Comparison of ENCODE assay signal across 8 mouse cellular contexts in genomic region chr13:45239153-45239552, GRCm38 (mm10).
DNase-seq lines count a peak whose midpoint lies in the region; ATAC-seq and TF ChIP-seq lines count a peak whose summit lies in the region.

No protein-coding gene starts in this region.

- peak overlapping the region; percentile 53 for H3K27ac ChIP-seq in layer of hippocampus, adult 2 months
- no peak overlapping the region for H3K27ac ChIP-seq in embryonic facial prominence, embryonic 14.5 days (replicated peaks; ENCODE audit: low read depth, low read length)
- H3K27ac ChIP-seq in kidney, embryonic 16.5 days (ENCODE audit: low read length): no peak overlapping the region

- H3K4me2 ChIP-seq in embryonic facial prominence, embryonic 14.5 days (ENCODE audit: low read depth, low read length): no peak overlapping the region
- 0 out of 2 replicates have a peak overlapping the region, but pooled peaks have one; percentile 12 for H3K4me2 ChIP-seq in kidney, embryonic 16.5 days (replicated peaks; ENCODE audit: low read depth, low read length)

- WGBS in embryonic facial prominence, embryonic 14.5 days: 58% methylated on average over 9 of the region's 9 CpGs
- WGBS in kidney, embryonic 16.5 days: 32% methylated on average over 9 of the region's 9 CpGs

- no peaks in the 10 kb centered on the region for H3K9me3 ChIP-seq in embryonic facial prominence, embryonic 14.5 days (ENCODE audit: control insufficient read depth, low read length)
- no peaks in the 10 kb centered on the region; the same call in 1 of the 2 replicates for H3K9me3 ChIP-seq in kidney, embryonic 16.5 days (ENCODE audit: low read length)

- ATAC-seq in embryonic facial prominence, embryonic 14.5 days (ENCODE audit: low read depth): peak; percentile 78
- ATAC-seq in kidney, embryonic 16.5 days (ENCODE audit: low FRiP score, low TSS enrichment): 0 out of 2 replicates have a peak, but pooled peaks have one; percentile 31
- ATAC-seq in activated CD4-positive, CD25-positive, alpha-beta regulatory T cell, adult 4 months: no peak

- H3K9ac ChIP-seq in embryonic facial prominence, embryonic 14.5 days (ENCODE audit: low read depth, low read length): no peak overlapping the region
- H3K9ac ChIP-seq in kidney, embryonic 16.5 days (replicated peaks; ENCODE audit: low read length): no peak overlapping the region

- no peak for TF ChIP-seq CTCF in layer of hippocampus, adult 2 months (conservative IDR thresholded peaks at IDR 0.05)

- no peaks in the 10 kb centered on the region for H3K27me3 ChIP-seq in embryonic facial prominence, embryonic 14.5 days (replicated peaks; ENCODE audit: control insufficient read depth, insufficient read depth, low read length)
- H3K27me3 ChIP-seq in kidney, embryonic 16.5 days (ENCODE audit: insufficient read depth, low read length): 0 out of 2 replicates have a peak, but pooled peaks cover 2% of the 10 kb centered on the region

- H3K4me1 ChIP-seq in embryonic facial prominence, embryonic 14.5 days (ENCODE audit: control insufficient read depth, insufficient read depth, low read length): no peaks in the 10 kb centered on the region
- H3K4me1 ChIP-seq in kidney, embryonic 16.5 days (ENCODE audit: insufficient read depth, low read length): peaks cover 13% of the 10 kb centered on the region

- peak overlapping the region; percentile 33 for H3K4me3 ChIP-seq in layer of hippocampus, adult 2 months
- H3K4me3 ChIP-seq in embryonic facial prominence, embryonic 14.5 days (ENCODE audit: low read depth, low read length): no peak overlapping the region
- H3K4me3 ChIP-seq in kidney, embryonic 16.5 days (ENCODE audit: low read length): no peak overlapping the region

- H3K36me3 ChIP-seq in embryonic facial prominence, embryonic 14.5 days (ENCODE audit: control insufficient read depth, insufficient read depth, low read length): no peaks in the 10 kb centered on the region
- H3K36me3 ChIP-seq in kidney, embryonic 16.5 days (ENCODE audit: insufficient read depth, low read length): no peaks in the 10 kb centered on the region

- peak in 1 of 2 experiments; percentile 27 for DNase-seq in layer of hippocampus, adult 2 months (ENCODE audit: low spot score in 2 of 2)
- DNase-seq in layer of hippocampus, adult 9-10 months (ENCODE audit: low spot score): no peak
- peak; percentile 85 for DNase-seq in embryonic facial prominence, embryonic 14.5 days (ENCODE audit: low spot score)
- DNase-seq in lung, adult 18-20 months: peak; percentile 38 to 68
- peak; percentile 28 for DNase-seq in right cerebral cortex, postnatal 4 days
- no peak for DNase-seq in spleen, adult 12 weeks (ENCODE audit: low spot score)

Comparison
In these comparisons a context has a peak if more than half of its experiments do, and no peak if none do; other contexts are left out.
1. DNase-seq: peak in embryonic facial prominence, embryonic 14.5 days (single experiment), lung, adult 18-20 months (2 of 2) and right cerebral cortex, postnatal 4 days (single experiment); none in layer of hippocampus, adult 9-10 months (single experiment) and spleen, adult 12 weeks (single experiment).